Mouse (Mus musculus) embryo, embryonic 10 days (tissue): ENCODE data around the gene Ffar2.

ENCODE experiments used
- DNase-seq: peaks from one replicate; pipeline ENCODE4 v3.0.0-alpha.2; 2015; ENCODE audit warnings: low spot score

Ffar2 gene

GRCm38 (mm10) chr7:30769236-30769635 lies 54.3 kb downstream of the Ffar2 start:
- DNase-seq: no peak
